Mouse (Mus musculus) lung, embryonic 16.5 days (tissue): ENCODE results near the gene Rgs6. TPM values are rescaled to one million over a fixed set of nuclear protein-coding genes. Genes with fewer than 3 reads are reported as not detected.

Experiments used
- ATAC-seq: fragments of 200-750 bp; cut with Nextera tagmentation; 2 replicates; pipeline ENCODE4 v1.8.0; 2017; ENCODE audit warnings: low read depth, mild to moderate bottlenecking, moderate library complexity
- H3K27ac ChIP-seq: fragments of 300-500 bp; sonication (generic); 2 replicates; pipeline ENCODE4 v1.5.1; 2014; ENCODE audit warnings: mild to moderate bottlenecking, control low read depth, low read length
- H3K27me3 ChIP-seq: fragments of 300-500 bp; sonication (generic); 2 replicates; pipeline ENCODE4 v1.6.1; 2014; ENCODE audit warnings: low read depth, low read length, mixed read lengths; ENCODE audit not compliant: control insufficient read depth, insufficient read depth
- H3K36me3 ChIP-seq: fragments of 300-500 bp; sonication (generic); 2 replicates; pipeline ENCODE4 v1.6.1; 2014; ENCODE audit warnings: low read length; ENCODE audit not compliant: control insufficient read depth, insufficient read depth
- H3K4me1 ChIP-seq: fragments of 300-500 bp; sonication (generic); replicated peaks from 2 replicates; pipeline ENCODE4 v1.6.1; 2014; ENCODE audit warnings: low read length, mixed read lengths; ENCODE audit not compliant: control insufficient read depth, insufficient read depth
- H3K4me2 ChIP-seq: fragments of 300-500 bp; sonication (generic); 2 replicates; pipeline ENCODE4 v1.6.1; 2014; ENCODE audit warnings: low read depth, low read length, control low read depth
- H3K4me3 ChIP-seq: fragments of 300-500 bp; sonication (generic); 2 replicates; pipeline ENCODE4 v1.5.1; 2014; ENCODE audit warnings: mild to moderate bottlenecking, low read length, control low read depth
- H3K9ac ChIP-seq: fragments of 300-500 bp; sonication (generic); 2 replicates; pipeline ENCODE4 v1.6.1; 2014; ENCODE audit warnings: low read length, control low read depth
- H3K9me3 ChIP-seq: fragments of 300-500 bp; sonication (generic); 2 replicates; pipeline ENCODE4 v1.6.1; 2016; ENCODE audit warnings: low read length; ENCODE audit not compliant: control insufficient read depth
- WGBS: fragments of 180-500 bp; shearing (Covaris S2); extraction: QIAGEN DNeasy Blood & Tissue Kit; methylation state at CpG from one replicate; pipeline ENCODE4 v1.1.7; 2014; 5-methylcytosine and 5-hydroxymethylcytosine counted together
- polyA plus RNA-seq: library from polyadenylated mRNA; unstranded; fragments of >200 nt; fragmentation: Nextera tagmentation; extraction: Ambion mirVana; gene quantifications from 2 replicates; pipeline ENCODE4 v1.2.1, GENCODE M21; 2015

Rgs6 gene
- polyA plus RNA-seq, 1 experiment from 2014 or later: 3.0 TPM

DNA sequence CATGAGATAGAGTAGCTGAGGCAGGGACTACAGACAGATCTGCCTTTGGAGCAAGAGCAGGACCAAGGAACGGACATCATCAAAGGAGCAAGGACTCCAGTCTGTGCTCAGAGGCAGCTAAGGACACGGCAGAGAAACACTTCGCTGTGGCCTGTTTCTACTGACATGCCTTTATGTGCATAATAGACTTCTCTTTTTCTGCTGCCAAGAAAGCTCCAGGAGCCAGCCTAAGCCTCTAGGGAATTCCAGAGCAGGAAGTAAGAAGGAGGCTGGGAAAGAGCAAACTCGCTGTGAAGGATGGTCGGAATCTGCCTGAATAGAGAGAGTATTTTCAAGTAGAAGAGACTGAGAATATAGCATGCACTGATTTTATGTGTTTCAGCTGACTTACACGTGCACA, 253.5 kb downstream of the Rgs6 start:
- no peaks in the 10 kb centered on the region for H3K4me1 ChIP-seq
- H3K27ac ChIP-seq: no peak overlapping the region
- no peak overlapping the region for H3K4me3 ChIP-seq
- H3K9ac ChIP-seq: no peak overlapping the region
- H3K9me3 ChIP-seq: peaks cover 7% of the 10 kb centered on the region; the same call in 1 of the 2 replicates
- no peak for ATAC-seq
- no peaks in the 10 kb centered on the region for H3K27me3 ChIP-seq
- H3K4me2 ChIP-seq: no peak overlapping the region
- WGBS: 60% methylated on average over 6 of the region's 6 CpGs
- H3K36me3 ChIP-seq: no peaks in the 10 kb centered on the region

- H3K27me3 ChIP-seq: no peaks in the 10 kb centered on the region
- no peak overlapping the region for H3K4me2 ChIP-seq
- peaks cover 2% of the 10 kb centered on the region; the same call in 1 of the 2 replicates for H3K9me3 ChIP-seq
- H3K4me1 ChIP-seq: no peaks in the 10 kb centered on the region
- H3K27ac ChIP-seq: no peak overlapping the region
- H3K4me3 ChIP-seq: no peak overlapping the region
- ATAC-seq: no peak
- WGBS: 82% methylated on average over 3 of the region's 3 CpGs
- H3K36me3 ChIP-seq: no peaks in the 10 kb centered on the region
- no peak overlapping the region for H3K9ac ChIP-seq
These were observed 260.3 kb downstream of the Rgs6 start for GRCm38 (mm10) chr12:82848304-82848872.

DNA sequence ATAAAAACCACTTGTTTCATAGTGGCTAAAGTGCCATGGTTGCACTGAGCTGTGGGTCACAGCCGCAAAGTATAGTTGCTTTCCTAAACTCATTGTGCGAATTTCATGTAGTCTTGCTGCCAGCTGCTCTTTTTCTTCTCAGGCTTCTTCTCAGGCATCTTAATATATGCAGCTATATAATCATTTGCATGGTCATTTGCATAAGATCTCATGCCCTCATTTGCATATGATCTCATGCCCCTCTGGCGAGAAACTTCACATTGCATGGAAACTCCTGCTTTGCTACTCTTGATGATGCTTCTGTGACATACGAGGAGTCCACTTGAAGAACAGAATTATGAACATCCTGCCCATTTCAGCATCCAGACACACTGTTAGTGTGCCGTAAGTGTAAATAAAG, 266.8 kb downstream of the Rgs6 start:
- H3K9ac ChIP-seq: no peak overlapping the region
- no peaks in the 10 kb centered on the region for H3K4me1 ChIP-seq
- no peaks in the 10 kb centered on the region for H3K9me3 ChIP-seq
- H3K4me2 ChIP-seq: no peak overlapping the region
- no peak overlapping the region for H3K27ac ChIP-seq
- H3K4me3 ChIP-seq: no peak overlapping the region
- no peak for ATAC-seq
- no peaks in the 10 kb centered on the region for H3K27me3 ChIP-seq
- no peaks in the 10 kb centered on the region for H3K36me3 ChIP-seq
- 85% methylated on average over 5 of the region's 5 CpGs for WGBS

DNA sequence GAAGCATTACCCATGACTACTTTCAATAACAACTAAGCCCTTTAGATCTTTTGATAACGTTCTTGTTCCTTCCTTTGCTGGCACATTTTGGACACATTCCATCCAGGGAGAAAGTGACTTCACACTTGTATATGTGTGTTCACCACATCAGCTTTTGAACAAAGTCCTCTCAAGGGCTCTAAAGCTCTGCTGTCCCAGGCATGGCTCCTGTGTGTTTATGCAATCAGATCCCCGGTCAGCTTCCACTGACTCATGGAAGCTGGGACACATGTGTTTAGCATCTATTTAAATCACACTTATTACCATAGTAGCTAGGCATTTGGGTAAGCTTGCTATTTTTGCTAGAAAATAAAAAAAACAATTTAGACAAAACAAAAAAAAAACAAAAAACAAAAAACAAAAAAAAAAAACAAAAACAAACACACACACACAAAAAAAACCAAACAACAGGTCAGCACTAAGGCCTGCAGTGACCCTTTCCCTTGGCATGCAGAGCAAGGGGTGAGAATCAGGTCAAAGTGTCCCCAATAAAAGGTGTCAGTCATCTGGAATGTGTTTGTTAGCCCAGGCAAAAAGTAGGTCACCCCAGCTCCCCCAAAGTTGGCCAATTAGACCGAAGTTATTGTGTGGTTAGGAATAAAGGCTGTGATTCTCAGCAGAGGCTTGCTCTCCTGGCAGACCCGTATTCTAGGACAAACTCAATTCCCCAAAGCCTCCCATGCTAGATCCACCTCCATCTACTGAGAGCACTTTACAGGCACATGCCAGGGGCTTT, 267.4 kb downstream of the Rgs6 start:
- Histone ChIP-seq H3K4me3 (no peak overlapping the region), H3K27ac (no peak overlapping the region), H3K4me2 (no peak overlapping the region), H3K27me3 (no peaks in the 10 kb centered on the region), H3K36me3 (no peaks in the 10 kb centered on the region), H3K9ac (no peak overlapping the region), H3K9me3 (no peaks in the 10 kb centered on the region), H3K4me1 (no peaks in the 10 kb centered on the region)
- WGBS: 59% methylated on average over 4 of the region's 4 CpGs
- no peak for ATAC-seq

DNA sequence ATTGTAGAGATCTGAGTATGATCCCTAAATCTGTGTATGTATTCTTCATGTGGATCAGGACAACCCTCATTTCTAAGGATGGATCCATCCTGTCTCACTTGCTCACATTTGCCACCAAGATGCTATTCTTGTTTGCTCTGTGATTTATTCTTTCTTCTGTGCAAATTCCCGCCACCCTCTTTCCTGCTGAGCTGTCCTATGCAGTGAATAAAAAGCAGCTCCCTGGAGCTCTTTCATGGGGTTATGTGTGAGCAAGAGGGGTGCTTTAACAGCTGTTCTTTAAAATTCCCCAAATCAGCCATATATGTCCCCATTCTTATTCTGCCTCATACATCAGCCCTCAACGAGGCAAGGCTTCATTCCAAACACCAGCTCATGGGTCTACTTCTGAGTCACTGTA, 277.6 kb downstream of the Rgs6 start:
- H3K9ac ChIP-seq: no peak overlapping the region
- no peak overlapping the region for H3K4me2 ChIP-seq
- no peaks in the 10 kb centered on the region for H3K27me3 ChIP-seq
- H3K4me3 ChIP-seq: no peak overlapping the region
- H3K36me3 ChIP-seq: no peaks in the 10 kb centered on the region
- H3K4me1 ChIP-seq: no peaks in the 10 kb centered on the region
- H3K9me3 ChIP-seq: no peaks in the 10 kb centered on the region
- 57% methylated on average over 2 of the region's 2 CpGs for WGBS
- no peak overlapping the region for H3K27ac ChIP-seq
- ATAC-seq: no peak

GRCm38 (mm10) chr12:82880711-82881110, 292.6 kb downstream of the Rgs6 start:
- Histone ChIP-seq H3K27me3 (no peaks in the 10 kb centered on the region), H3K4me1 (no peaks in the 10 kb centered on the region), H3K9me3 (no peaks in the 10 kb centered on the region), H3K36me3 (no peaks in the 10 kb centered on the region), H3K4me3 (no peak overlapping the region), H3K9ac (no peak overlapping the region), H3K4me2 (no peak overlapping the region), H3K27ac (no peak overlapping the region)
- 69% methylated on average over 5 of the region's 5 CpGs for WGBS
- no peak for ATAC-seq

DNA sequence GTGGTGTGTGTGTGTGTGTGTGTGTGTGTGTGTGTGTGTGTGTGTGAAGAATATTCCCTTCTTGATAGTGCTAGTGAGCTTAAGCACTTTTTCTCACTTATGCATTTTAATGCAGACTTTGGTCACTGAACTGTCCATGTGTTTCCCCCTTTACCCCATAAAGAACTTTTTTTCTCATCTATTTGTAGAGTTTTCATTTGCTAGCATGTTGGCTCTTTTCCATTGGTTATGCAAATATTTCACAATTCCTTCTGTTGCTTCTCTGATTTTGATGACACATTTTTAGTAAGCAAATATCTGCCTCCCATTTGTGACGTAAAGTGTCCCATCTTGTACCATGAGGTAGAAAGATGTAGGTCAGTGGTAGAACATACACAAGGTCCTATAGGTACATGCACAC, 295.0 kb downstream of the Rgs6 start:
- 68% methylated on average over 1 of the region's 1 CpGs for WGBS
- Histone ChIP-seq H3K9ac (no peak overlapping the region), H3K4me3 (no peak overlapping the region), H3K9me3 (no peaks in the 10 kb centered on the region), H3K27ac (no peak overlapping the region), H3K4me1 (no peaks in the 10 kb centered on the region), H3K36me3 (no peaks in the 10 kb centered on the region), H3K4me2 (no peak overlapping the region), H3K27me3 (no peaks in the 10 kb centered on the region)
- ATAC-seq: no peak

DNA sequence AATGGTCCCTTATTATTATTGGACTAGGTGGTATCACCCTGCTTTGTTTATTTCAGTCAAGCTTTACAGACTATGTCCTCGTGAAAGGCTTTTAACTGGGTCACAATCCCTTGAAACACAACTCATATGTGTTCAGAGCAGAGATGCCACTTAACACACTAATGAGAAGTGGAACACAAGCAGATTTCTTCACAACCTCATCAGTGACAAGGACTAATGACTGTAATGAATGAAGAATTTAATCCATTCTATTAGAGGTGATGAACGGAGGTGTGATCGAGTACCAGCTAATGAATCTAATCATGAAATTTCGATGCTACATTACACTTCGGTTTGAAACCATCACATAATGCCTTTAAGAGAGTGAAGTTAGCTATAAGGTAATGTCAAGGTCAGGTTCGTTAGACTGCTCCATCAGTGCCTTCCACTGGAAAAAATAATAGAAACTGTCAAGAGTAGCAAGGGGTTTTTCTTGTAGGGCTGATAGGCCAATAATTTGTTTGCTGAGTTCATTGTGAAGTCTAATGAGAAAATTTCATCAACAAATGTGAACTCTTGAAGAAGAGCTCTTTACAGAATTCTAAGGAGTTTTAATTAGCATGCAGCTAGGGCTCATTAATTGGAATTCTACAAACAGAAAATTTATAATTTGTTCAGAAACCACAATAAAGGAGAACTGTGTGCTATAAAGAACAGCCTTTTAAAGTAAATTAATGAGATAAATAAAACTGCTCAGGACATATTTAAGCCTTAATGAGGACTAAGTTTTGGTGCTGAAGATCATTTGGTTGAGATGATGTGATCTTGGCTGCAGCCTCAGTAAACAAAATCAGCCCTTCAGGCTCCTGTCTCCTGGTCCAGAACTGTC, 307.1 kb downstream of the Rgs6 start:
- no peak overlapping the region for H3K4me3 ChIP-seq
- H3K36me3 ChIP-seq: no peaks in the 10 kb centered on the region
- no peaks in the 10 kb centered on the region for H3K27me3 ChIP-seq
- no peak overlapping the region for H3K4me2 ChIP-seq
- H3K9me3 ChIP-seq: no peaks in the 10 kb centered on the region
- H3K9ac ChIP-seq: no peak overlapping the region
- 78% methylated on average over 6 of the region's 6 CpGs for WGBS
- H3K4me1 ChIP-seq: no peaks in the 10 kb centered on the region
- no peak overlapping the region for H3K27ac ChIP-seq
- ATAC-seq: no peak

GRCm38 (mm10) chr12:82905773-82906172, 317.7 kb downstream of the Rgs6 start:
- ATAC-seq: no peak
- WGBS: 67% methylated on average over 1 of the region's 1 CpGs
- no peak overlapping the region for H3K27ac ChIP-seq
- H3K9ac ChIP-seq: no peak overlapping the region
- no peaks in the 10 kb centered on the region for H3K9me3 ChIP-seq
- no peaks in the 10 kb centered on the region for H3K27me3 ChIP-seq
- H3K4me1 ChIP-seq: no peaks in the 10 kb centered on the region
- no peak overlapping the region for H3K4me3 ChIP-seq
- H3K36me3 ChIP-seq: no peaks in the 10 kb centered on the region
- no peak overlapping the region for H3K4me2 ChIP-seq
